Mouse (Mus musculus) neural tube, embryonic 15.5 days (tissue): ENCODE results near the gene Slc16a13. TPM values are rescaled to one million over a fixed set of nuclear protein-coding genes. Genes with fewer than 3 reads are reported as not detected.
A peak's percentile ranks its signal among the peaks of the same experiment; 100 is the strongest.

Source experiments
- ATAC-seq: fragments of 200-750 bp; cut with Nextera tagmentation; 2 replicates; pipeline ENCODE4 v1.8.0; 2017; ENCODE audit warnings: mild to moderate bottlenecking, moderate TSS enrichment, moderate library complexity; ENCODE audit not compliant: low FRiP score
- H3K27ac ChIP-seq: fragments of 300-500 bp; sonication (generic); replicated peaks from 2 replicates; pipeline ENCODE4 v1.5.1; 2015; ENCODE audit warnings: mild to moderate bottlenecking, inconsistent platforms
- H3K27me3 ChIP-seq: fragments of 300-500 bp; sonication (generic); replicated peaks from 2 replicates; pipeline ENCODE4 v1.6.1; 2015; ENCODE audit warnings: inconsistent platforms
- H3K36me3 ChIP-seq: fragments of 300-500 bp; sonication (generic); 2 replicates; pipeline ENCODE4 v1.6.1; 2015; ENCODE audit warnings: inconsistent platforms
- H3K4me1 ChIP-seq: fragments of 300-500 bp; sonication (generic); 2 replicates; pipeline ENCODE4 v1.6.1; 2015; ENCODE audit warnings: inconsistent platforms
- H3K4me2 ChIP-seq: fragments of 300-500 bp; sonication (generic); 2 replicates; pipeline ENCODE4 v1.6.1; 2015; ENCODE audit warnings: inconsistent platforms, mild to moderate bottlenecking, moderate library complexity
- H3K4me3 ChIP-seq: fragments of 300-500 bp; sonication (generic); replicated peaks from 2 replicates; pipeline ENCODE4 v1.5.1; 2015; ENCODE audit warnings: mild to moderate bottlenecking, inconsistent platforms
- H3K9ac ChIP-seq: fragments of 300-500 bp; sonication (generic); replicated peaks from 2 replicates; pipeline ENCODE4 v1.6.1; 2015; ENCODE audit warnings: mild to moderate bottlenecking, inconsistent platforms
- H3K9me3 ChIP-seq: fragments of 300-500 bp; sonication (generic); replicated peaks from 2 replicates; pipeline ENCODE4 v1.6.1; 2016; ENCODE audit warnings: inconsistent platforms
- WGBS: fragments of 180-500 bp; shearing (Covaris S2); methylation state at CpG from one replicate; pipeline ENCODE4 v1.1.7; 2015; ENCODE audit warnings: mixed read lengths; 5-methylcytosine and 5-hydroxymethylcytosine counted together
- polyA plus RNA-seq: library from polyadenylated mRNA; unstranded; fragments of >200 nt; fragmentation: Nextera tagmentation; extraction: Ambion mirVana; gene quantifications from 2 replicates; pipeline ENCODE4 v1.2.1, GENCODE M21; 2015

Slc16a13 gene
- 12.4 and 14.3 TPM in 2 replicates for polyA plus RNA-seq

- peak within 1 kb of the TSS; percentile 84 for H3K4me2 ChIP-seq
- peak within 1 kb of the TSS; percentile 61 for H3K4me3 ChIP-seq
- peak; percentile 96 for ATAC-seq
- H3K4me1 ChIP-seq = peaks cover 42% of the 10 kb centered on the region
- H3K27me3 ChIP-seq = peaks cover 38% of the 10 kb centered on the region
- H3K9ac ChIP-seq = peak within 1 kb of the TSS; percentile 73
- H3K9me3 ChIP-seq = no peaks in the 10 kb centered on the region
- under 1% methylated on average over 28 of the region's 28 CpGs for WGBS
- peak within 1 kb of the TSS; percentile 91 for H3K27ac ChIP-seq
- H3K36me3 ChIP-seq = peaks cover 20% of the 10 kb centered on the region
Measured at GRCm38 (mm10) chr11:70220731-70221602, at the start of gene Slc16a13. Slc16a13 (minus strand) TSS chr11:70221064.

- Histone ChIP-seq H3K9ac (no peak overlapping the region), H3K36me3 (no peaks in the 10 kb centered on the region), H3K27ac (no peak overlapping the region), H3K4me2 (no peak overlapping the region), H3K27me3 (0 out of 2 replicates have a peak, but pooled peaks cover 4% of the 10 kb centered on the region), H3K4me3 (no peak overlapping the region), H3K9me3 (no peaks in the 10 kb centered on the region), H3K4me1 (no peaks in the 10 kb centered on the region)
- ATAC-seq = no peak
- 90% methylated on average over 1 of the region's 1 CpGs for WGBS
Measured at GRCm38 (mm10) chr11:70266405-70266804, 45.5 kb upstream of the Slc16a13 start.

- 82% methylated on average over 4 of the region's 4 CpGs for WGBS
Measured at GRCm38 (mm10) chr11:70265819-70266218, 45.0 kb upstream of the Slc16a13 start.

GRCm38 (mm10) chr11:70265252-70265651, 44.4 kb upstream of the Slc16a13 start:
- H3K4me3 ChIP-seq = no peak overlapping the region
- no peaks in the 10 kb centered on the region for H3K36me3 ChIP-seq
- H3K27me3 ChIP-seq = 0 out of 2 replicates have a peak, but pooled peaks cover 4% of the 10 kb centered on the region
- ATAC-seq = no peak
- no peaks in the 10 kb centered on the region for H3K9me3 ChIP-seq
- H3K4me1 ChIP-seq = no peaks in the 10 kb centered on the region
- 60% methylated on average over 3 of the region's 3 CpGs for WGBS
- no peak overlapping the region for H3K27ac ChIP-seq
- no peak overlapping the region for H3K9ac ChIP-seq
- no peak overlapping the region for H3K4me2 ChIP-seq

More at GRCm38 (mm10) chr11:70265819-70266218, 45.0 kb upstream of the Slc16a13 start:
- Histone ChIP-seq H3K27me3 (0 out of 2 replicates have a peak, but pooled peaks cover 4% of the 10 kb centered on the region), H3K4me3 (no peak overlapping the region), H3K4me1 (no peaks in the 10 kb centered on the region), H3K4me2 (no peak overlapping the region), H3K9ac (no peak overlapping the region), H3K9me3 (no peaks in the 10 kb centered on the region), H3K36me3 (no peaks in the 10 kb centered on the region), H3K27ac (no peak overlapping the region)
- no peak for ATAC-seq

- Histone ChIP-seq H3K36me3 (no peaks in the 10 kb centered on the region), H3K4me1 (peaks cover 11% of the 10 kb centered on the region), H3K4me3 (no peak overlapping the region), H3K27me3 (peaks cover 20% of the 10 kb centered on the region), H3K4me2 (no peak overlapping the region), H3K9me3 (no peaks in the 10 kb centered on the region), H3K27ac (no peak overlapping the region), H3K9ac (no peak overlapping the region)
- 99% methylated on average over 4 of the region's 4 CpGs for WGBS
- no peak for ATAC-seq
Measured at GRCm38 (mm10) chr11:70259035-70259434, 38.2 kb upstream of the Slc16a13 start.

- Histone ChIP-seq H3K9me3 (no peaks in the 10 kb centered on the region), H3K27me3 (peaks cover 55% of the 10 kb centered on the region), H3K9ac (0 out of 2 replicates have a peak within 1 kb of the TSS, but pooled peaks have one; percentile 26), H3K4me1 (peaks cover 11% of the 10 kb centered on the region), H3K4me3 (peak within 1 kb of the TSS; percentile 16), H3K27ac (no peak within 1 kb of the TSS), H3K4me2 (peak within 1 kb of the TSS; percentile 47), H3K36me3 (no peaks in the 10 kb centered on the region)
- no peak for ATAC-seq
- 1% methylated on average over 25 of the region's 25 CpGs for WGBS
Measured at GRCm38 (mm10) chr11:70254931-70255531, 34.2 kb upstream of the Slc16a13 start, which contains the start of gene Alox12. Alox12 (minus strand) TSS chr11:70255353.

GRCm38 (mm10) chr11:70254337-70254736, 33.5 kb upstream of the Slc16a13 start:
- Histone ChIP-seq H3K27ac (no peak overlapping the region), H3K9ac (no peak overlapping the region), H3K4me3 (peak overlapping the region; percentile 16; the same call in 1 of the 2 replicates), H3K27me3 (peaks cover 55% of the 10 kb centered on the region), H3K4me1 (peaks cover 11% of the 10 kb centered on the region), H3K4me2 (peak overlapping the region; percentile 47), H3K36me3 (no peaks in the 10 kb centered on the region), H3K9me3 (no peaks in the 10 kb centered on the region)
- no peak for ATAC-seq
- 5% methylated on average over 18 of the region's 18 CpGs for WGBS

- Histone ChIP-seq H3K4me3 (no peak overlapping the region), H3K27me3 (peaks cover 59% of the 10 kb centered on the region), H3K4me2 (no peak overlapping the region), H3K9ac (no peak overlapping the region), H3K36me3 (no peaks in the 10 kb centered on the region), H3K27ac (no peak overlapping the region), H3K4me1 (peaks cover 11% of the 10 kb centered on the region), H3K9me3 (no peaks in the 10 kb centered on the region)
- ATAC-seq = no peak
- WGBS = 89% methylated on average over 8 of the region's 8 CpGs
Measured at GRCm38 (mm10) chr11:70251853-70252252, 31.0 kb upstream of the Slc16a13 start.

GRCm38 (mm10) chr11:70250150-70250549, 29.3 kb upstream of the Slc16a13 start:
- H3K9me3 ChIP-seq = no peaks in the 10 kb centered on the region
- H3K27me3 ChIP-seq = peaks cover 63% of the 10 kb centered on the region
- H3K4me3 ChIP-seq = no peak overlapping the region
- no peak overlapping the region for H3K9ac ChIP-seq
- 72% methylated on average over 11 of the region's 11 CpGs for WGBS
- peaks cover 10% of the 10 kb centered on the region for H3K4me1 ChIP-seq
- H3K4me2 ChIP-seq = no peak overlapping the region
- ATAC-seq = no peak
- no peak overlapping the region for H3K27ac ChIP-seq
- no peaks in the 10 kb centered on the region for H3K36me3 ChIP-seq

- Histone ChIP-seq H3K9ac (no peak overlapping the region), H3K27ac (no peak overlapping the region), H3K4me1 (no peaks in the 10 kb centered on the region), H3K4me2 (no peak overlapping the region), H3K4me3 (no peak overlapping the region), H3K9me3 (no peaks in the 10 kb centered on the region), H3K36me3 (no peaks in the 10 kb centered on the region), H3K27me3 (peaks cover 40% of the 10 kb centered on the region)
- 57% methylated on average over 9 of the region's 9 CpGs for WGBS
- no peak for ATAC-seq
Measured at GRCm38 (mm10) chr11:70247136-70247845, 26.4 kb upstream of the Slc16a13 start.

- 78% methylated on average over 11 of the region's 11 CpGs for WGBS
- no peak for ATAC-seq
Measured at GRCm38 (mm10) chr11:70242591-70242990, 21.7 kb upstream of the Slc16a13 start.

More at GRCm38 (mm10) chr11:70242591-70242990, 21.7 kb upstream of the Slc16a13 start:
- no peak overlapping the region for H3K4me2 ChIP-seq
- H3K27ac ChIP-seq = no peak overlapping the region
- peaks cover 18% of the 10 kb centered on the region for H3K4me1 ChIP-seq
- no peak overlapping the region for H3K9ac ChIP-seq
- H3K4me3 ChIP-seq = no peak overlapping the region
- no peaks in the 10 kb centered on the region for H3K9me3 ChIP-seq
- H3K27me3 ChIP-seq = peaks cover 15% of the 10 kb centered on the region
- no peaks in the 10 kb centered on the region for H3K36me3 ChIP-seq
